Mouse (Mus musculus) limb, embryonic 14.5 days (tissue): Measurements from ENCODE around the gene Adcy9. TPM values are rescaled to one million over a fixed set of nuclear protein-coding genes. Genes with fewer than 3 reads are reported as not detected.

Experiments
- ATAC-seq: fragments of 200-750 bp; cut with Nextera tagmentation; 2 replicates; pipeline ENCODE4 v1.8.0; 2017; ENCODE audit warnings: low read depth, moderate number of reproducible peaks, moderate TSS enrichment; ENCODE audit not compliant: low FRiP score
- DNase-seq: peaks from one replicate; pipeline ENCODE4 v3.0.0-alpha.2; 2015; ENCODE audit warnings: low spot score
- H3K27ac ChIP-seq: fragments of 300-500 bp; sonication (generic); replicated peaks from 2 replicates; pipeline ENCODE4 v1.5.1; 2014; ENCODE audit warnings: low read depth, mild to moderate bottlenecking, low read length, moderate library complexity, mixed read lengths
- H3K27me3 ChIP-seq: fragments of 300-500 bp; sonication (generic); 2 replicates; pipeline ENCODE4 v1.6.1; 2014; ENCODE audit warnings: low read length, mixed read lengths; ENCODE audit not compliant: control insufficient read depth, insufficient read depth
- H3K36me3 ChIP-seq: fragments of 300-500 bp; sonication (generic); 2 replicates; pipeline ENCODE4 v1.6.1; 2014; ENCODE audit warnings: mild to moderate bottlenecking, low read length, moderate library complexity, mixed read lengths; ENCODE audit not compliant: control insufficient read depth, insufficient read depth
- H3K4me1 ChIP-seq: fragments of 300-500 bp; sonication (generic); 2 replicates; pipeline ENCODE4 v1.6.1; 2014; ENCODE audit warnings: antibody characterized with exemption, low read length, mixed read lengths; ENCODE audit not compliant: control insufficient read depth, insufficient read depth
- H3K4me2 ChIP-seq: fragments of 300-500 bp; sonication (generic); replicated peaks from 2 replicates; pipeline ENCODE4 v1.6.1; 2014; ENCODE audit warnings: low read depth, mild to moderate bottlenecking, low read length, moderate library complexity; ENCODE audit not compliant: severe bottlenecking
- H3K4me3 ChIP-seq: fragments of 300-500 bp; sonication (generic); replicated peaks from 2 replicates; pipeline ENCODE4 v1.5.1; 2014; ENCODE audit warnings: low read length
- H3K9ac ChIP-seq: fragments of 300-500 bp; sonication (generic); 2 replicates; pipeline ENCODE4 v1.6.1; 2014; ENCODE audit warnings: mild to moderate bottlenecking, low read depth, low read length, moderate library complexity; ENCODE audit not compliant: severe bottlenecking
- H3K9me3 ChIP-seq: fragments of 300-500 bp; sonication (generic); 2 replicates; pipeline ENCODE4 v1.6.1; 2016; ENCODE audit warnings: low read length; ENCODE audit not compliant: control insufficient read depth
- POLR2A ChIP-seq: fragments of 200-500 bp; IDR thresholded peaks from 2 replicates; pipeline ENCODE4 v1.8.0; 2012; ENCODE audit warnings: inconsistent platforms, mild to moderate bottlenecking, moderate library complexity, borderline replicate concordance; ENCODE audit not compliant: insufficient read depth, insufficient read length; ENCODE audit errors: extremely low read depth
- WGBS: fragments of 180-500 bp; shearing (Covaris S2); extraction: QIAGEN DNeasy Blood & Tissue Kit; methylation state at CpG from one replicate; pipeline ENCODE4 v1.1.7; 2014; 5-methylcytosine and 5-hydroxymethylcytosine counted together
- polyA plus RNA-seq, 2 experiments: library from polyadenylated mRNA; depleted of rRNA in 1 of 2; stranded (reverse) in 1 of 2; unstranded in 1 of 2; fragments of >200 nt; fragmentation: Nextera tagmentation in 1 of 2; extraction: Ambion mirVana in 1 of 2; gene quantifications; 2 replicates each; pipeline versions ENCODE4 v1.2.1 to v1.2.3; 2012 to 2014

Adcy9 gene
- polyA plus RNA-seq, 2 experiments = 2.4 to 3.2 TPM

DNA sequence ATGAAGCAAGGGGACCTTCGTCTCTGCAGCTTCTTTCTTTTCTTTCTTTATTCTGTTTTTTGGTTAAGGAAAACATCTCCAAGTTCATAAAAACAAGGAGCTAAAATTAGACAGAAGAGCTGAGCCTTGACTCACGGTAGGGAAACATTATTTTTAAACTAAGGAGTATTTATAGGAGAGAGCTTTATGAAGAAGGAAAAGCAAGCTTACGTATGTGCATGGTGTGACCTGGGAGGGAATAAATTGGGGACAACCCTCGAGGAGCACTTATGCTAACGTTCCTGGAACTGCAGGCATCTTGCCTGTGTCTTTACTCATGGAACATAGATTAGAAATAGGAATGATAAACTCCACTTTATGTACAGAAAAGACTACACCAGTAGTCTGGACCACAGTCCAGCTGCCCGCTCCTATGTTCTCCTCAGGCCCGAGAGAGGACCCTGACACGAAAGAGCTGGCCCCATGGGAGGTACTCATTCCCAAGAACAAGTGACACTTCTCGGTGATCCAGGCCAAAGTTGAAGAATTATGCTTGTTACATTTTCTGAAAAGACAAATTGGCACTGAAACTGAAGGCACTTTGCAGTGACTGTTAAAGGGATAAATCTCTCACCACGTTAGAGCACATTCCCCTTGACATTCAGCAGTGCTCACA is 24.5 kb downstream of the Adcy9 start:
- DNase-seq = no peak
- Histone ChIP-seq H3K4me3 (no peak overlapping the region), H3K9me3 (no peaks in the 10 kb centered on the region), H3K27ac (no peak overlapping the region), H3K27me3 (no peaks in the 10 kb centered on the region), H3K36me3 (no peaks in the 10 kb centered on the region), H3K9ac (no peak overlapping the region; the same call in 1 of the 2 replicates), H3K4me2 (no peak overlapping the region), H3K4me1 (no peaks in the 10 kb centered on the region; the same call in 1 of the 2 replicates)
- no peak for ATAC-seq
- no peak for TF ChIP-seq POLR2A
- WGBS = 62% methylated on average over 10 of the region's 10 CpGs

- WGBS = 75% methylated on average over 4 of the region's 4 CpGs
- H3K9ac ChIP-seq = no peak overlapping the region
Measured at GRCm38 (mm10) chr16:4394991-4395590, 25.2 kb downstream of the Adcy9 start.

GRCm38 (mm10) chr16:4383473-4384038 is 36.7 kb downstream of the Adcy9 start:
- ATAC-seq = no peak
- TF ChIP-seq POLR2A = no peak
- no peak overlapping the region for H3K4me3 ChIP-seq
- no peak overlapping the region for H3K9ac ChIP-seq
- no peak overlapping the region for H3K27ac ChIP-seq
- H3K9me3 ChIP-seq = no peaks in the 10 kb centered on the region
- 60% methylated on average over 4 of the region's 4 CpGs for WGBS
- no peaks in the 10 kb centered on the region for H3K4me1 ChIP-seq
- no peaks in the 10 kb centered on the region for H3K27me3 ChIP-seq
- no peak for DNase-seq
- no peaks in the 10 kb centered on the region for H3K36me3 ChIP-seq
- H3K4me2 ChIP-seq = no peak overlapping the region

More at GRCm38 (mm10) chr16:4394991-4395590, 25.2 kb downstream of the Adcy9 start:
- Histone ChIP-seq H3K9me3 (no peaks in the 10 kb centered on the region), H3K4me3 (no peak overlapping the region), H3K27ac (no peak overlapping the region), H3K4me2 (no peak overlapping the region), H3K27me3 (no peaks in the 10 kb centered on the region), H3K36me3 (no peaks in the 10 kb centered on the region), H3K4me1 (no peaks in the 10 kb centered on the region; the same call in 1 of the 2 replicates)
- no peak for TF ChIP-seq POLR2A
- no peak for ATAC-seq
- DNase-seq = no peak

DNA sequence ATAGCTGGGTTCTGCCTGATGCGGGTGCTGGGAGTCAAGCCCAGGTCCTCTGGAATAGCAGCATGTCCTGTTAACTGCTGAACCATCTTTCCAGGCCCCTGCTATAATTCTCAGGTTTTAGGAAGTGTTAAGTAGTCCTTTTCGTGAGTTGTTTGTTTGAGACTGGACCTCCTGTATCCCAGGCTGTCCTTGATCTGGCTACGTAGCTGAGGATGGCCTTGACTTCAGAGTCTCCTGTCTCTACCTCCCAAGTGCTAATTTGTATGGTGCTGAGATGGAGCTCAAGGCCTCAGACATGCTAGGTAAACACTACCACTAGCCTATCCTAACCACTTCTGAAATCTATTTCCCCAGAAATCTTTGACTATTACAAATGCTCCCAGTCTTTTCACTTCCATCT is 37.9 kb downstream of the Adcy9 start:
- DNase-seq = no peak
- Histone ChIP-seq H3K4me1 (no peaks in the 10 kb centered on the region), H3K27ac (no peak overlapping the region), H3K9me3 (no peaks in the 10 kb centered on the region), H3K4me2 (no peak overlapping the region), H3K4me3 (no peak overlapping the region), H3K27me3 (no peaks in the 10 kb centered on the region), H3K9ac (no peak overlapping the region), H3K36me3 (no peaks in the 10 kb centered on the region)
- TF ChIP-seq POLR2A = no peak
- 85% methylated on average over 3 of the region's 3 CpGs for WGBS
- no peak for ATAC-seq

DNA sequence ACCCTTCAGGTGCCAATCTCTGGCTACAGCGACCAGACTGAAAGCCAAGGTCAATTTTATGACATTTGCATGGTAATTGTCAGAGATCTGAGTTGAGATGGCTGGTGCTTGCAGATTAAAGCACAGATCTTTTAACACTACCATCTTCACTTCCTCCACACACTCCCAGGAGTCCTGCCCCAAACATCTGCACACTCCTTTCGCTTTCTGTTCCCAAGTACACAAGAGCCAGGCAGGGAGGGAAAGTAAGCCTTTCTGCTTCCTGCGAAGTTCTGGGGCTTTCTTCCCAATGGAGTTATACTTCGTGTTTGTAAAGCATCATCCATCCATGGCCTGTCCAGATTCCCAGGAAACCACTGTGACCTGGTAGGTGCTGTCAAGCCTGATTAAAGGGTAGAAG is 38.8 kb downstream of the Adcy9 start:
- no peak for TF ChIP-seq POLR2A
- no peak overlapping the region for H3K27ac ChIP-seq
- ATAC-seq = no peak
- no peak for DNase-seq
- no peak overlapping the region for H3K9ac ChIP-seq
- no peak overlapping the region for H3K4me2 ChIP-seq
- no peaks in the 10 kb centered on the region for H3K9me3 ChIP-seq
- H3K36me3 ChIP-seq = no peaks in the 10 kb centered on the region
- H3K4me3 ChIP-seq = no peak overlapping the region
- no peaks in the 10 kb centered on the region for H3K4me1 ChIP-seq
- 70% methylated on average over 4 of the region's 4 CpGs for WGBS
- H3K27me3 ChIP-seq = no peaks in the 10 kb centered on the region
